14 mouse cellular contexts compared by ENCODE assay signal in genomic region chr7:113769281-113769680, GRCm38 (mm10). TPM values are rescaled to one million over a fixed set of nuclear protein-coding genes. Genes with fewer than 3 reads are reported as not detected.
A peak's percentile ranks its signal among the peaks of the same experiment; 100 is the strongest.
DNase-seq lines count a peak whose midpoint lies in the region; ATAC-seq lines count a peak whose summit lies in the region.
"Had no signal": no experiment of that assay in that cellular context is flagged by ENCODE, and none has a peak within 500 bp of the region (broad histone marks: within the 10 kb centered on the region; RNA-seq: fewer than 3 reads in every experiment).

No protein-coding gene starts in this region.

- no peak overlapping the region for H3K27ac ChIP-seq in heart, embryonic 16.5 days (ENCODE audit: low read length)
- no peak overlapping the region for H3K27ac ChIP-seq in embryonic facial prominence, embryonic 15.5 days (replicated peaks)
- peak overlapping the region; percentile 56 for H3K27ac ChIP-seq in hindbrain, embryonic 15.5 days (replicated peaks)
- peak overlapping the region; percentile 54 for H3K27ac ChIP-seq in neural tube, embryonic 15.5 days (replicated peaks)
- H3K27ac ChIP-seq: liver, embryonic 13.5 days had no signal

- peak overlapping the region; percentile 24; the same call in 1 of the 2 replicates for H3K4me2 ChIP-seq in heart, embryonic 16.5 days (ENCODE audit: low read depth, low read length)
- H3K4me2 ChIP-seq in embryonic facial prominence, embryonic 15.5 days (replicated peaks): 0 out of 2 replicates have a peak overlapping the region, but pooled peaks have one; percentile 1
- peak overlapping the region; percentile 98 for H3K4me2 ChIP-seq in hindbrain, embryonic 15.5 days
- peak overlapping the region; percentile 99 for H3K4me2 ChIP-seq in neural tube, embryonic 15.5 days
- H3K4me2 ChIP-seq: liver, embryonic 13.5 days had no signal

- no peaks in the 10 kb centered on the region for H3K27me3 ChIP-seq in heart, embryonic 16.5 days (ENCODE audit: control insufficient read depth, insufficient read depth, low read length)
- peaks cover 32% of the 10 kb centered on the region for H3K27me3 ChIP-seq in embryonic facial prominence, embryonic 15.5 days
- peaks cover 15% of the 10 kb centered on the region; the same call in 1 of the 2 replicates for H3K27me3 ChIP-seq in hindbrain, embryonic 15.5 days
- peaks cover 35% of the 10 kb centered on the region for H3K27me3 ChIP-seq in neural tube, embryonic 15.5 days (replicated peaks)

- 26% methylated on average over 6 of the region's 6 CpGs for WGBS in heart, embryonic 16.5 days
- 19% methylated on average over 6 of the region's 6 CpGs for WGBS in embryonic facial prominence, embryonic 15.5 days
- WGBS in hindbrain, embryonic 15.5 days: 16% methylated on average over 6 of the region's 6 CpGs
- 10% methylated on average over 6 of the region's 6 CpGs for WGBS in neural tube, embryonic 15.5 days

- DNase-seq in heart, adult 18-20 months: no peak
- no peak for DNase-seq in natural killer cell, adult 2 months (ENCODE audit: low spot score in 2 of 2)
- DNase-seq in left cerebral cortex, postnatal 36 days (ENCODE audit: low spot score in 2 of 2): no peak
- no peak for DNase-seq in urinary bladder, adult 2 months (ENCODE audit: low spot score)
- DNase-seq: adrenal gland, postnatal 14 days; cerebellum, adult 8-10 months; kidney, adult 9 months; liver, embryonic 13.5 days; thymus, postnatal 36 days had no signal

- H3K4me1 ChIP-seq in heart, embryonic 16.5 days (ENCODE audit: control insufficient read depth, insufficient read depth, low read length): peaks cover 19% of the 10 kb centered on the region
- peaks cover 23% of the 10 kb centered on the region for H3K4me1 ChIP-seq in embryonic facial prominence, embryonic 15.5 days
- H3K4me1 ChIP-seq in hindbrain, embryonic 15.5 days (replicated peaks): peaks cover 32% of the 10 kb centered on the region
- peaks cover 39% of the 10 kb centered on the region for H3K4me1 ChIP-seq in neural tube, embryonic 15.5 days
- H3K4me1 ChIP-seq: liver, embryonic 13.5 days had no signal

- peaks cover 3% of the 10 kb centered on the region for H3K9me3 ChIP-seq in heart, embryonic 16.5 days (replicated peaks; ENCODE audit: control insufficient read depth, low read length)
- no peaks in the 10 kb centered on the region for H3K9me3 ChIP-seq in embryonic facial prominence, embryonic 15.5 days (replicated peaks)
- no peaks in the 10 kb centered on the region for H3K9me3 ChIP-seq in hindbrain, embryonic 15.5 days
- no peaks in the 10 kb centered on the region for H3K9me3 ChIP-seq in neural tube, embryonic 15.5 days (replicated peaks)

- no peak overlapping the region for H3K4me3 ChIP-seq in heart, embryonic 16.5 days (ENCODE audit: low read length)
- H3K4me3 ChIP-seq in embryonic facial prominence, embryonic 15.5 days (replicated peaks): no peak overlapping the region
- H3K4me3 ChIP-seq in hindbrain, embryonic 15.5 days: peak overlapping the region; percentile 11; the same call in 1 of the 2 replicates
- H3K4me3 ChIP-seq in neural tube, embryonic 15.5 days (replicated peaks): no peak overlapping the region; the same call in 1 of the 2 replicates
- H3K4me3 ChIP-seq: liver, embryonic 13.5 days; megakaryocyte, embryonic 14.5 days had no signal

- H3K9ac ChIP-seq in heart, embryonic 16.5 days (ENCODE audit: low read length): no peak overlapping the region
- no peak overlapping the region for H3K9ac ChIP-seq in embryonic facial prominence, embryonic 15.5 days
- no peak overlapping the region for H3K9ac ChIP-seq in hindbrain, embryonic 15.5 days
- H3K9ac ChIP-seq in neural tube, embryonic 15.5 days (replicated peaks): no peak overlapping the region
- H3K9ac ChIP-seq: liver, embryonic 13.5 days had no signal

- intact Hi-C loops in left cerebral cortex, postnatal 36 days (cut with DNase I): loop anchor here (5.0 kb wide), 1 partner anchor 162 kb away; no protein-coding TSS in a partner anchor

- no peak for ATAC-seq in heart, embryonic 16.5 days (replicated peaks; ENCODE audit: extremely low read depth, insufficient read depth, low FRiP score)
- ATAC-seq in embryonic facial prominence, embryonic 15.5 days (ENCODE audit: insufficient number of reproducible peaks, low FRiP score, low TSS enrichment, low read depth): no peak
- ATAC-seq in hindbrain, embryonic 15.5 days (ENCODE audit: low FRiP score, low read depth): no peak
- ATAC-seq in neural tube, embryonic 15.5 days (ENCODE audit: low FRiP score): no peak

- H3K36me3 ChIP-seq in heart, embryonic 16.5 days (ENCODE audit: control insufficient read depth, insufficient read depth): 0 out of 2 replicates have a peak, but pooled peaks cover 2% of the 10 kb centered on the region
- H3K36me3 ChIP-seq in embryonic facial prominence, embryonic 15.5 days: no peaks in the 10 kb centered on the region
- H3K36me3 ChIP-seq in hindbrain, embryonic 15.5 days: no peaks in the 10 kb centered on the region
- H3K36me3 ChIP-seq in neural tube, embryonic 15.5 days: no peaks in the 10 kb centered on the region
- H3K36me3 ChIP-seq: liver, embryonic 13.5 days had no signal

RNA-seq across cellular contexts. Expression of gene Spon1, which starts 3.5 kb away (rescaled TPM):
- 54.5 and 59.3 TPM in 2 replicates for polyA plus RNA-seq in heart, embryonic 16.5 days (2015; fragmentation: Nextera tagmentation; extraction: Ambion mirVana)
- 10 to 100 TPM; 10.1 to 10.2 TPM for total RNA-seq in heart, adult 18-20 months (2021)
- 29.6 and 30.2 TPM in 2 replicates for polyA plus RNA-seq in embryonic facial prominence, embryonic 15.5 days (2015; fragmentation: Nextera tagmentation; extraction: Ambion mirVana)
- 67.1 and 73.6 TPM in 2 replicates for polyA plus RNA-seq in hindbrain, embryonic 15.5 days (2015; fragmentation: Nextera tagmentation; extraction: Ambion mirVana)
- 68.8 and 75.3 TPM in 2 replicates for polyA plus RNA-seq in neural tube, embryonic 15.5 days (2015; fragmentation: Nextera tagmentation; extraction: Ambion mirVana)
- total RNA-seq in left cerebral cortex, postnatal 36 days (2021): 10 to 100 TPM; 39.0 to 39.2 TPM
- 24.9 and 36.6 TPM in 2 replicates for polyA plus RNA-seq in urinary bladder, adult 2 months (2012; rRNA removed)

Comparison
In these comparisons a context has a peak if more than half of its experiments do, and no peak if none do; other contexts are left out.
1. H3K27ac ChIP-seq: peak in hindbrain, embryonic 15.5 days (single experiment) and neural tube, embryonic 15.5 days (single experiment); none in heart, embryonic 16.5 days (single experiment) and embryonic facial prominence, embryonic 15.5 days (single experiment).
2. H3K4me2 ChIP-seq: peak in every context shown above with its lines; median percentile 99 in neural tube, embryonic 15.5 days; 98 in hindbrain, embryonic 15.5 days; 24 in heart, embryonic 16.5 days; 1 in embryonic facial prominence, embryonic 15.5 days.